Mouse (Mus musculus): ENCODE results near the gene Pard6b. TPM values are rescaled to one million over a fixed set of nuclear protein-coding genes. Genes with fewer than 3 reads are reported as not detected.
"Not testable (repeated sequence)": the region's sequence is repeated elsewhere in the genome, so short reads cannot be mapped to it uniquely, and the experiment has no call there.

Gene Pard6b
- 1 to 10 TPM; 3.4 to 4.5 (median 4.1) TPM for total RNA-seq (2022)

DNA sequence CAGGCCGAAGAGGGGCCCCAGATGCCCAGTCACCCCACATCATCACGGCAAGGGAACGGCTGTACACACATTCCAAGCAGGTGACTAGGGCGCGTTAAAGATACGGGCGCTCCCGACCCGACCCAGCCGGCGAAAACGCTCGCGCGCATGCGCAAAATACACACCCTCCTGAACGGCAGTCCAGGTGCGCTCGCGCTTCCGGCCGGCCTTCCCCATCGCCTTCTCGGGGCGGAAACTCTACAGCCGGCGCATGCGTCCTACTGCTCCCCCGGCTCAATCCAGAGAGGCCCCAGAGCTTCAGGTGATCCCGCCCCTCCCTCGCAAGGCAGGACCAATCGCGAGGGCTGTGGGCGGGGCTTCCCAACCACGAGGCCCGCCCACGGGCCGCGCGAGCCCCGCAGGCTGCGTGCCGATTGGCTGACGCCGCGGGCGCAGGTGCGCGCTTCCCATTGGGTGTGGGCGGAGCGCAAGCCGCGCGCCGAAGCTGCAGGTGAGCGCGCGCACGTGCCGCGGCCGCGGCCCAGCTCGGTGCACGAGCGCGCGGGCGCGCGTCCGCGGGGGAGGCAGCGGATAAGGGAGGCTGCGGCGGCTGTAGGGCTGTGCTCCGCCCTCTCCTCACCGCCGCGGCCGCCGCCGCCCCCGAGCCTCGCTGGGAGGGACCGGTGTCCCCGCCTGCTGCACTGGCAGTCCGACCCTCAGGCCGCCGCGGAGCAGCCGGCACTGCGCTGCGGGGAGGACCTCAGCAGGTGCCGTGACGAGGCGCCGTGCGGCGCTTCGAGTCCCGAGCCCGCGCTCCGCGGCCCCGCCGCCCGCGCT, at the start of gene Pard6b:
Gene Pard6b, plus strand, starts transcription at position 574 of the 816 bp plus-strand sequence.
- DNase-seq (ENCODE audit: low spot score in 2 of 2): peak; percentile 96

DNA sequence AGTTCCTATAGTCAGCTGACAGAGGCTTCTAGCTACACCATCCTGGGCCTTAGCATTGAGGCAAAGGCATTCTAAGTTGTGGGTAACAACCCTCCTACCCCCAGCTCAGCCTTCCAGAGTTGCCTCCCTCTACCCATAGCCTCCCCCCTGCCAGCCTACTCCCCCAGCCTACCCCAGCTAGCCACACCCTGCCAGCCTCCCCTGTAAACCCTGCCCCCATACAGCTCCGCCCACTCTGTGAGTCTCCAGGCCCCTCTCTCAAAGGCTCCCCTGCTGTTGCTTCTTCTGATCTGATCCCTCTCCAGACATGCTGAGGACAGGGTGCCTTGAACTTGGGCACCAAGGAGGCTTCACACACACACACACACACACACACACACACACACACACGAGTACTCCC, 49.0 kb upstream of the Pard6b start:
- DNase-seq (ENCODE audit: low spot score in 2 of 2): no peak

DNA sequence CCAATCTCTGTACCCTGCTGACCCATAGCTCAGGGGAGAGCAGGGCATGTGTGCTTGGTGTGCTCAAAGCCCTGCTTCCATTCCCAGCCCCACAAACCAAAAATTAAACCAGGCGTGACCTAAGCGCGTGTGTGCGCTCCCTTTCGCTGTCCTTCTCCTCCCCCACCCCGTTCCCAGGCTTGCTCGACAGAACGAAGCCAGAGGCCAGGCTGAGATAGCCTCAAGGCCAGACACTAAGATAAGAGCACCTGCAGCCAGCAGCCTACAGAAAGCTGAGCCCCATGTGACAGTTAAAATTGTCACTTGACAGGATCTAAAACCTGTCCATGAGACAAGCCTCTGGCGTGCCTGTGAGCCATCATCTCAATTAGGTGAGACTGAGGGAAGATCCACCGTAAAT, 46.9 kb upstream of the Pard6b start:
- DNase-seq (ENCODE audit: low spot score in 2 of 2): no peak

DNA sequence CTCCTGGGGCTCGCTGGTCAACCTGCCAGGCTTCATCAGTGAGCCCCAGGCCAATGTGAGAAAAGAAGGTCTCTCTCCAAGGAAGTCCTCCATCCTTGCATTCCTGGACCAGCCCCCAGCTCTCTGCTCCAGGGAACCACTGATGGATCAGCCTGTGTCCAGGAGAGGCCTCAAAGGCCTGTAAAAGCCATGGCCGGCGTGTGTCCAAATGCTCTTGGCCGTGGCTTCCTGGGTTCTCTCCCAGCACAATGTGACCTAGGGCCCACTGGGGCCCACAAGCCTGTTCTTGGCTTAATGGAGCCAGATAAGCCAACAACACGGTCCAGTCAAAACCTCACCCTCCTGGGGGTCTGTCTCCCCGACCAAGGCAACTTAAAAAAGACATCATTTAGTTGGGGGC, 44.9 kb upstream of the Pard6b start:
- no peak for DNase-seq (ENCODE audit: low spot score in 2 of 2)

DNA sequence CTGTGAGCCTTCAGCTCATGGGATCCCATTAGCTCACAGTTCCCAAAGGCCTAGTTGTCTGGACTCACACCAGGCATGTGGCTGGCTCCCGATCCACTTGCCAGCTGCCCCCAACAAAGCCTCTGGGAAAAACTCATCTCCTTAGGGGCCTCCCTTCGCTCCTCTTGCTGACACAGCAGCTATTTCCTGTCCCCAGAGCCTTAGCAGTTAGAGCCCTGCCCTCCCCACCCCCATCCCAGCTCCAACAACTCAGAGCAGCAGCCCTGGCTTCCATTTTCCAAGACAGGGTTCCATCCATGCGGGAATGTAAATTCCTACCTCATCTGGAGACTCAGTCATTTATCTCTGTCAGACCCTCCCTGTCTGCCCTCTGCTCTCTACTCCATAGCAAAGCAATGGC, 43.7 kb upstream of the Pard6b start:
- DNase-seq (ENCODE audit: low spot score in 2 of 2): no peak

DNA sequence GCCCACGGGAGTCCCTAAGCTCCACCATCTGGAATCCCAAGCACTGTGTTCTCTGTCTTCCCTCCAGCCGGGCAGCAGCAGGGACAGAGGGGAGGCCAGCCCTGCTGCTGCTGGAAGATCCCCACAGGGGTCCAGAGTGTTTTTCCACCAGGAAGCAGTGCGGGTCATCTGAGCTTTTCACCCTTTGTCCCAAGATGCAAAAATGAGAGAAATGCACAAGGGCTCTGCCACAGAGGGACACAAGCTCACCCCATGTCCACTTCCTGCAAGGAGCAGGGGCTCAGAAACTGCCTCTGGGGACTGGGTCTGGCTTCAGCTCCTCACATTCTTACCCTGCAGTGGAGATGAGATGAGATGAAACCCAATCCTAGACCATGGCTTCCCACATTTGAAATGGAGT, 40.1 kb upstream of the Pard6b start:
- DNase-seq (ENCODE audit: low spot score in 2 of 2): no peak

DNA sequence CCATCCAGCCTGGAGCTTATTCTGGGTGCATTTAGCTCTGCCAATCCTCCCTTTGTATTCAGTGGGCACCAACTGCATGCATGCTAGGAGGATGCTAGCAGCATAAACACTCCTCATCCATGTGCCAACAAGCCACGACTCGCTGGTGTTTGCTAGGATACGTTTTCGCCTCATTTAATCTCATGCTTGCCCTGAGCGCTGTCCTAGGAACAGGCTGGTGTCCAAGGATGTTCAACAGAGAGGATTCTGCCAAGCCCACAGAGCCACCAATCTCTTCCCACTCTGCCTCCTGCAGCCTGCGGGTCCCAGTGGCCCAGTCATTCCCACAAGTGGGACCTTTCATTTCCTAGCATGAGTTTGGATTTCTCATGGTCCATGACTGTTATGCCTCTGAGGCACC, 38.8 kb upstream of the Pard6b start:
- DNase-seq (ENCODE audit: low spot score in 2 of 2): no peak

DNA sequence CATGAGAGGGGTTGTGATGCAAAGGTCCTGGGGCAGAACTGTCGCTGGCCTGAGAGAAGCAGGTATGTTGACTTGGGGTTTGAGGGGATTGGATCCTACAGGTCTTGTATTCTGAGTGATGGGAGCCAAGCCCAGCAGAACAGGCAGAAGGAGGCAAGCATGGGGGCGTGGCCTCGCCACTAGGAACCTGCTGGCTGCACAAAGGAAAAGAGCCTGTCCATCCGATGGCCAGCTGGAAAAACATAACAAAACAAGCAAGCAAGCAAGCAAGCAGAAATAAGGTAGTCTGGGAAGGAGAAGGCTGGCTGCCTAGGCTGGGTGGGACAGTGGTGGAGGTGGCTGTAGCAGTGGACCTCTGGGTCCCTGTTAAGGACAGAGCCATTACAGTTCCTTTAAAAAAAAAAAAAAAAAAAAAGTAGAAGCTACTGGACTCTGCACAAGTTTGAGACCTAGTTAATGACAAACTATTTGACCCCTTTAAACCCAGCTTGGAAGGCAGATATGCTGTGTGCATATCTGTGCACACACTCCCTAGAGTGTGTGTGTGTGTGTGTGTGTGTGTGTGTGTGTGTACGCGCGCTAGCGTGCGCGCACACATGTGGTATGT, 36.0 kb upstream of the Pard6b start:
- no peak for DNase-seq (ENCODE audit: low spot score in 2 of 2)

DNA sequence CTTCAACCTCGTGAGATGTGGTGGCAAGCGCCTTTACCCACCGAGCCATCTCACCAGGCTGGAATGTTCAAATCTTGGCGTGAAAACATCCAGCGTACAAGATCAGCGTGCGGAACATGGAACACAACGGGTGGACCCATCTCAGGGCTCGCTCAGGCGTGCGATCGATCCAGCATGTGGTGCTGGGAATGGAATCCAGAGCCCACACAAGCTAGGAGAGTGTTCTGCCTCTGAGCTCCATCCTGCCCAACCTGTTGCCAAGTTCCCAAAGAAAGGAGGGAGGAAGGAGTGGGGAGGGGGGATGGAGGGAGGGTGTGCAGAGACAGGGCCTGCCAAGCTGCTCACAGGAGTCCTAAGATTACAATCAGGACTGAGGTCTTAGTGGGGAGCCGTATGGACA, 35.4 kb upstream of the Pard6b start:
- DNase-seq (ENCODE audit: low spot score in 2 of 2): no peak

DNA sequence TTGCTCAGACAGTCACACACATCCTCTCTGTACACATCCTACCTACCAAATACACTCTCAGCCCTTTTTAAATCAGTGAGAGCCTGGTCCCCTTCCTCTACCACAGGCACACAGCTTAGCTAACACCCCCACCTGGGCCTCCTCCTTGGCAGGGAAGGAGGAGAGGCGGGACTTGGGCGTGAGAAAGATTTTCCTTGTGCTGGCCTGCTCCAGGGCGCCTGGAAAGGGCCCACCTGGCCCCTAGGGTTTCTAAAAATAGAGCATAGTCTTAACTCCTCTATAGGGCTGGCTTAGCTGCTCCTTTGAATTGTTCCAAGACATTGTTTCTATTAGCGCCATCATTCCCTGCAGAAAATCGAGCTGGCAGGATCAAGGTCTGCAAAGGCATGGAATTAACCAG, 35.0 kb upstream of the Pard6b start:
- no peak for DNase-seq (ENCODE audit: low spot score in 2 of 2)

DNA sequence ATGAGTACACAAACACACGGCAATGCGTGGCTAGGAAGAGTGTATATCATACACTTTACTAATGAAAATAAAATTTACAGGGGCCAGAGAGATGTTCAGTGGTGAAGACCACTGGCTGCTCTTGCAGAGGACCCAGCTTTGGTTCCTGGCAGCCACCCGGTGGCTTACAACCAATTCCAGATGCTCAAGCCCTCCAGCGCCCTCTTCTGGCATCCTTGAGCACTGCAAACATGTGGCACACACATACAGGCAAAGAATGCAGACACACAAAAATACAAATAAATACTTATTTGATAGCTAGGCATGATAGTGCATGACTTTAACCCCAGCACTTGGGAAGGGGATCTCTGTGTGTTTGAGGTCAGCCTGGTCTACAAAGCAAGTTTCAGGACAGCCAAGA, 34.3 kb upstream of the Pard6b start:
- DNase-seq (ENCODE audit: low spot score in 2 of 2): no peak

DNA sequence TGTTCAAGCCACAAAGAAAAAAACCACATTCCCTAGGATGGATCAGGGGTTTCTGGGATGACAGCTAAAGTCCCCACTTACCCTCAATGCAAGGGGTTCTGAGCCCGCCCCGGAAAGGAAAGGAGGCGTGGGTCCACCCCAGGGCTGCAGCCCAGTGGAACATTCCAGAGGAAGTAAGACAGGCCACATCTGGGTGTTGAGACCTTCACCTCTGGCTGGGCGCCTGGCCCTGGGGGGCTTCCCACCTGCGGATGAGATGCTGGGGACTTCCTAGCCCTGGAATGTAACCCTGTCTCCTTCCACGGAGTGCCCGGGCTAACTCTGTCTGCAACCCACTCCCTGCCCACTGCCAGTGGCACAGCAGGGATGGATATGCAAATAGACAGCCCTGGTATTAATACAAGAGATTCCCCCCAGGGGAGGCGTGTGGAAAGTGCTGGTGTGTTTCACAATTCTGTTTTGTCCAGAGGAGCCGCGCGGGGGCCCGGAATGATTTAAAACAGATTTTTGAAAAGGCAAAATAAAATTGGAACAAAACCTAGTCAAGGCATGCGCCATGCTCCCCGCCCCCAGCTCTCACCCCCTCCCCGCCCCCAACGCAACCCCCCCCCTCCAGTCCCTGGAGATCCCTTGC, 31.7 kb upstream of the Pard6b start:
- no peak for DNase-seq (ENCODE audit: low spot score in 2 of 2)

DNA sequence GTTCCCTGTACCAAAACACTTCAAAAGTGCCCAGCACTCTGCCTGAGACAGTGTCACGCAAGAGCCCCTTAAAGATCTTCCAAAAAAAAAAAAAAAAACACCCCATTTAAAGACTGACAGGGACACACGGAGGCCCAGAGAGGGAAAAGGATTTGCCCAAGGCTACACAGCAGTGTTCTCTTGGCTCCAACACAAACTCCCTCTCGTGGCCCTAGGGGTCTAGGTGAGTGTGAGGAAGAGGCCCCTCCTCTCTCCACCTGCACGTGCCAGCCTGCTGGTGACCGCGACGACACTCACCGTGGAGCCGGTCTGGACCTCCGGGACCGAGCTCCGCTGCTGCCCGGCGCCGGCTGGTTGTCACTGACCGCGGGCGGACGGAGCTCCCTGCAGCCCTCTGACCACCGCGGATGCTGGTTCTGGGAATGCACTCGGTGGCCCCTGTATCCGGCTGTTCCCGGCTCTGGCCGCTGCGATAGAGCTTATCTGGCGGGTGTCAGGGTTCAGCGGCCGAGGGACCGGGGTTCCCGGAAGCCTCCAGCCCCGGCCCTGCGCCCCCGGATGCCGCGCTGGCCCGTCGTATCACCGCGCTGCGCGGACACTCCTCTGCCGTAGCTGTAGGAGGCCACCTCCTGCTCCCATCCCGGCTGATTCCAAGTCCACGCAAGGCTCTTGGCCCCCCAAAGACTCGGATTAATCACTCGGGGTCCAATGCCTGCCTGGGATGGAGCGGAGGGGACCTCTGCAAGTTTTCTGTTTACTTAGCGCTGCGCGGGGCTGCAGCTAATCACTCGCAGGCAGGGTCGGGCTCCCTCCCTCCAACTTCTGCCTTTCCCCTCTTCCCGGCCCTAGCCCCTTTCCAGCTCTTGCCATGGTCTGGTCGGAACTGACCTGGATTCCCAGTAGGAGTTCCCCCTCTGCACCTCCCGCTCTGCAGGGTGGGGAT, 30.5 kb upstream of the Pard6b start:
- no peak for DNase-seq (ENCODE audit: low spot score in 2 of 2)

DNA sequence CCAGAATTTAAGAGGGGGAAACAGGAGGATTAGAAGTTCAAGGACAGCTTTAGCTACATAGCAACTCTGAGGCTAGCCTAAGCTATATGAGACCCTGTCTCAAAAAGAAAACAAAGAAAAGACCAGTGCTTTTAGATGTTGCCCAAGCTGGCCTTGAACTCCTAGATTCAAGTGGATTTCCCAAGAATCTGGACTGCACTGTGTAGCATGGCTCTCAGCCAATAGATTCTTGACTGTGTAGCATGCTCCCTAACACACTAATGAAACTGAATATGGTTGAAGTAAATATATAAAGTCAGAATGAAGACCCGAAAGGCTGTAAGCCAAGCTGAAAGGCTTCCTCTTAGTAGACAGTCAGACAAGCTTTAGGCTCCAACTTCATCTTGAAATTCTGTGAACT, 28.6 kb upstream of the Pard6b start:
- DNase-seq (ENCODE audit: low spot score in 2 of 2): no peak

DNA sequence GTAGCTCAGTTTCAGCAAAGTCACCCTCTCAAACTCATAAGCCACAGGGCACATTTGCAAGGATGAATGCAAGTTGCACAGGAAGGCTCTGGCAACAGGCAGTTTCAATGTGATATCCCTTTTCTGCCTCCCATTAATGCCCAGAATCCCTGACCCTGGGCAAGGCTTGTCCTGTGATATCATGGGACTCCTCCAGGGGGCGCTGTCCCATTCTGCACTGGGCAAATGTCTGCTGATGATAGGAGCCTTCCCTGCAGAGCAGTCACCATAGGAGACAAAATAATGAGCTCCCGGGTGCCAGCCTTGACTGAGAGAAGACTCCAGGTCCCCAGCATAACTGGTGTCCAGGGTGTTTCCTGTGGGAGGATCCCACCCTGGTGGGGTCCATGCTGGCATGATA, 28.1 kb upstream of the Pard6b start:
- DNase-seq (ENCODE audit: low spot score in 2 of 2): no peak

DNA sequence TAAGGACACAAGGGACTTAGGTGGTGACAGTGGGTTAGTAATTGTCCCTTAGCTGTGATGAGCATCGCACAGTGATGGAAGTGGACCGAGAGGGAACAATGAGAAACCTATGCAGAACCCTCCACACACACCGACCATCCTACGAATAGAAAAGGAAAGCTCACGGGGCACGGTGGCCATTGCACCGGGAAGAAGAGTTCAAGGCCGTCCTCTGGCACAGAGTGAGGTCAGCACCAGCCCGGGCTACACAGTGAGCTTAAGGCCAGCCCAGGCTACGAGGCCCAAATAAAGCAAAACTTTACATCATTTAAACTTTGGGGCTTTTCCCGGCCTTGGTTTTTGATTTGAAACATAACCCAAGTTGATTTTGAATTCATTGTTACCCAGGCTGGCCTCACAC, 26.7 kb upstream of the Pard6b start:
- no peak for DNase-seq (ENCODE audit: low spot score in 2 of 2)

DNA sequence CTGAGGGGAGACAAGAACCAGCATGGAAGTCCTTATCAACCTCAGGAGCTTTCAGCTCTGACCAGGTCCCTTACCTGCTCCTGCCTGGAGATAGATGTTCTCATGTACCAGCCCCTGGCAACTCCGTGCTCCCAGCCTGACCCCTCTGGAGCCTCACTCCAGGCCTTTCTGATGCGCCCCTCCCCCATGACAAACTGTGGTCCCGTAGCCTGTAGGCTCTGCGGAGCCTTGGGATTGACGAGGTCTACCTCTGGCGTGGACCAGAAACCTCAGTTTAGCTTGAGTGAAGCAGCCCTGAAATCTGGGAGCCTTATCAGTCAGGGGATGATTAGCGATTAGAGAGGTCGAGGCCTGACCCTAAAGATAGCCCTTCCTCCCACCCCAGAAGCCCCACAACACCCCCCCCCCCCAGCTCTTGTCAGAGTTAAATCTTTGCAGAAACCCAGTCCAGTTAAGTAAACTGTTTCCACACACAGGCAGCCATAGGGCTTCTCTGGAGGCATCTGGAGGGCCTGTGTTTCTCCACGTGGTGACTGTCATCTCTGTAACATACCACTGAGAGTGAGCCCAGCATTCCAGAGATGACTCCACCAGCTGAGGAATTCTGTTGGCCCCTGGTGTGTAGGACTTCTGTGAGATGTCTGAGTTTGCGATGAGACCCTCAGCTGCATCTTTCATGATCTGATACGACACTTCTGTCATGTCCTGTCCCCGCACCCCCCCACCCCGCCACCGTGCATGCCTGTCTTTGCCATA, 24.7 kb upstream of the Pard6b start:
- no peak for DNase-seq (ENCODE audit: low spot score in 2 of 2)

DNA sequence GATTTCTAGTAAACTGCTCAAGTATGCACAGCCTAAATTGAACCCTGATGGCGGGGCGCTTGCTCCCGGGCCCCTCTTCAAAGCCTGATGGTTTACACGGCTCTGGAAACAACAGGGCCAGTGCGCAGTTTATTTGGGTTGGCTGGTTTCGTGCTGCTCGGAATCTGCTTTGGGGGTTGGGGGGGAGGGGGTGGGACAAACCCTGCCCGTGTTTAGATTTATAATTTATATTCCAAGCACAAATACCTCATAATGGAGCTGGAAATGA, 24.2 kb upstream of the Pard6b start:
- no peak for DNase-seq (ENCODE audit: low spot score in 2 of 2)

DNA sequence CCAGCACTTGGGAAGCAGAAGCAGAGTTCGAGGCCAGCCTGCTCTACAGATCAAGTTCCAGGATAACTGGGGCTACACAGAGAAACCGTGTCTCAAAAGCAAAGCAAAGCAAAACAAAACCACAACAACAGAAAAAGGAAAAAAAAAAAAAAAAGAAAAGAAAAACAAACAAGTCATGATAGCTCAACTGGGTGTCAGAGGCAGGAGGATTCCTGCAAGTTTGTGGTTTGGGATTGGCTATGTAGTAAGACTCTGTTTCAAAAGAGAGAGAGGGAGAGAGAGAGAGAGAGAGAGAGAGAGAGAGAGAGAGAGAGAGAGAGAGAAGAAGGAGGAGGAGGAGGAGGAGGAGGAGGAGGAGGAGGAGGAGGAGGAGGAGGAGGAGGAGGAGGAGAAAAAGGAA, 22.9 kb upstream of the Pard6b start:
- not testable (repeated sequence) for DNase-seq (ENCODE audit: low spot score in 2 of 2)

DNA sequence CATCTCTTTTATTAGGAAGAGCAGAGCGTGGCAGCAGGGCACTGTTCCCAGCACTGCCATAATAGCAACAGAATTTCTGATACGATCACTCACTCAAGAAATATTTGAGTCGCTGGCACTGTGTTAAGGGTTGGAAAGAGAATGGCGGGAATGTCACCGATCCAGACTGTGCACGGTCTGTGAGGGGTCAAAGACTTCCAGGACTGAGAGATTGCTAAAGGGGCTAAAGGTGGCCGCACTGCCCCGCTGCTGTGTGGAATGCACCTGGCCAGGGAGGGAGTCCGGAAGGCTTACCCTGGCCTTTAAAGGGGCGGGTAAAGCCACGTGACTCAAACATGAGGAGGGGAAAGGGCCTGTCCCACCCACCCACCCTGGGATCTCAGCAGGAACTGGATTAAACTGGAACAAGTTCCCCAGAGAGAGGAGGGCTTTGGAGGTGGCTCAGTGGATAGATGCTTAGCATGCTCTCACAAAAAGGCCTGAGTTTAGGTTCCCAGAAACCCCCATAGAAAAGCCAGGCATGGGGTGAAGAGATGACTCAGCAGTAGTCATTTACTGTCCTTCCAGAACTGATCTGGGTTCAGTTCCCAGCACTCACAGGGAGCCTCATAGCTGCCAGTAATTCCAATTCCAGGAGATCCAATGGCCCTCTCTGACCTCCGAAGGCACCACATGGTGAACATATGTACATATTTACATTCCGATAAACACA, 22.2 kb upstream of the Pard6b start:
- DNase-seq (ENCODE audit: low spot score in 2 of 2): no peak
